Mouse (Mus musculus): ENCODE measurements around the gene Ralb. TPM values are rescaled to one million over a fixed set of nuclear protein-coding genes. Genes with fewer than 3 reads are reported as not detected.

Ralb gene
- polyA plus RNA-seq, 1 experiment, result 20.8 TPM

GRCm38 (mm10) chr1:119485825-119486224, 18.8 kb downstream of the Ralb start:
- TF ChIP-seq POLR2A (IDR thresholded peaks at IDR 0.05; ENCODE audit: extremely low read depth, insufficient read depth, low read length) (no peak), CTCF (IDR thresholded peaks at IDR 0.05; ENCODE audit: extremely low read depth, insufficient read depth, low read length) (no peak)
- Histone ChIP-seq H3K4me3 (ENCODE audit: insufficient read depth, low read length) (no peak overlapping the region), H3K4me1 (ENCODE audit: control insufficient read depth, insufficient read depth, low read length) (no peaks in the 10 kb centered on the region), H3K27ac (ENCODE audit: insufficient read depth, low read length) (no peak overlapping the region)

GRCm38 (mm10) chr1:119484457-119484856, 20.1 kb downstream of the Ralb start:
- TF ChIP-seq CTCF (IDR thresholded peaks at IDR 0.05; ENCODE audit: extremely low read depth, insufficient read depth, low read length) (peak; percentile 63), POLR2A (IDR thresholded peaks at IDR 0.05; ENCODE audit: extremely low read depth, insufficient read depth, low read length) (no peak)
- no peak overlapping the region for H3K27ac ChIP-seq (ENCODE audit: insufficient read depth, low read length)
- H3K4me1 ChIP-seq (ENCODE audit: control insufficient read depth, insufficient read depth, low read length), result no peaks in the 10 kb centered on the region
- no peak overlapping the region for H3K4me3 ChIP-seq (ENCODE audit: insufficient read depth, low read length)

GRCm38 (mm10) chr1:119482891-119483290, 21.7 kb downstream of the Ralb start:
- Histone ChIP-seq H3K4me1 (ENCODE audit: control insufficient read depth, insufficient read depth, low read length) (no peaks in the 10 kb centered on the region), H3K27ac (ENCODE audit: insufficient read depth, low read length) (no peak overlapping the region), H3K4me3 (ENCODE audit: insufficient read depth, low read length) (no peak overlapping the region)
- TF ChIP-seq CTCF (IDR thresholded peaks at IDR 0.05; ENCODE audit: extremely low read depth, insufficient read depth, low read length) (peak; percentile 55), POLR2A (IDR thresholded peaks at IDR 0.05; ENCODE audit: extremely low read depth, insufficient read depth, low read length) (no peak)

- TF ChIP-seq POLR2A (IDR thresholded peaks at IDR 0.05; ENCODE audit: extremely low read depth, insufficient read depth, low read length), result no peak
- peak; percentile 16; the same call in 1 of the 2 replicates for TF ChIP-seq CTCF (IDR thresholded peaks at IDR 0.05; ENCODE audit: extremely low read depth, insufficient read depth, low read length)
- Histone ChIP-seq H3K4me1 (ENCODE audit: control insufficient read depth, insufficient read depth, low read length) (no peaks in the 10 kb centered on the region), H3K4me3 (ENCODE audit: insufficient read depth, low read length) (no peak overlapping the region)
Measured at GRCm38 (mm10) chr1:119481205-119481932, 23.2 kb downstream of the Ralb start.

GRCm38 (mm10) chr1:119480678-119481077, 23.9 kb downstream of the Ralb start:
- TF ChIP-seq POLR2A (IDR thresholded peaks at IDR 0.05; ENCODE audit: extremely low read depth, insufficient read depth, low read length), result no peak
- no peak for TF ChIP-seq CTCF (IDR thresholded peaks at IDR 0.05; ENCODE audit: extremely low read depth, insufficient read depth, low read length)
- Histone ChIP-seq H3K4me3 (ENCODE audit: insufficient read depth, low read length) (no peak overlapping the region), H3K27ac (ENCODE audit: insufficient read depth, low read length) (no peak overlapping the region), H3K4me1 (ENCODE audit: control insufficient read depth, insufficient read depth, low read length) (no peaks in the 10 kb centered on the region)

More at GRCm38 (mm10) chr1:119481205-119481932, 23.2 kb downstream of the Ralb start:
- no peak overlapping the region for H3K27ac ChIP-seq (ENCODE audit: insufficient read depth, low read length)

GRCm38 (mm10) chr1:119479641-119480040, 25.0 kb downstream of the Ralb start:
- no peak overlapping the region for H3K4me3 ChIP-seq (ENCODE audit: insufficient read depth, low read length)
- H3K27ac ChIP-seq (ENCODE audit: insufficient read depth, low read length), result no peak overlapping the region
- no peaks in the 10 kb centered on the region for H3K4me1 ChIP-seq (ENCODE audit: control insufficient read depth, insufficient read depth, low read length)
- TF ChIP-seq POLR2A (IDR thresholded peaks at IDR 0.05; ENCODE audit: extremely low read depth, insufficient read depth, low read length) (no peak), CTCF (IDR thresholded peaks at IDR 0.05; ENCODE audit: extremely low read depth, insufficient read depth, low read length) (no peak)

- H3K4me1 ChIP-seq (ENCODE audit: control insufficient read depth, insufficient read depth, low read length), result no peaks in the 10 kb centered on the region
- H3K4me3 ChIP-seq (ENCODE audit: insufficient read depth, low read length), result no peak overlapping the region
- no peak for TF ChIP-seq POLR2A (IDR thresholded peaks at IDR 0.05; ENCODE audit: extremely low read depth, insufficient read depth, low read length)
- TF ChIP-seq CTCF (IDR thresholded peaks at IDR 0.05; ENCODE audit: extremely low read depth, insufficient read depth, low read length), result no peak
- no peak overlapping the region for H3K27ac ChIP-seq (ENCODE audit: insufficient read depth, low read length)
Measured at GRCm38 (mm10) chr1:119476905-119477353, 27.7 kb downstream of the Ralb start.

GRCm38 (mm10) chr1:119474671-119475070, 29.9 kb downstream of the Ralb start:
- Histone ChIP-seq H3K27ac (ENCODE audit: insufficient read depth, low read length) (no peak overlapping the region), H3K4me1 (ENCODE audit: control insufficient read depth, insufficient read depth, low read length) (no peaks in the 10 kb centered on the region), H3K4me3 (ENCODE audit: insufficient read depth, low read length) (no peak overlapping the region)
- TF ChIP-seq POLR2A (IDR thresholded peaks at IDR 0.05; ENCODE audit: extremely low read depth, insufficient read depth, low read length) (no peak), CTCF (IDR thresholded peaks at IDR 0.05; ENCODE audit: extremely low read depth, insufficient read depth, low read length) (no peak)

- no peak for TF ChIP-seq POLR2A (IDR thresholded peaks at IDR 0.05; ENCODE audit: extremely low read depth, insufficient read depth, low read length)
- no peak for TF ChIP-seq CTCF (IDR thresholded peaks at IDR 0.05; ENCODE audit: extremely low read depth, insufficient read depth, low read length)
- Histone ChIP-seq H3K27ac (ENCODE audit: insufficient read depth, low read length) (no peak overlapping the region), H3K4me3 (ENCODE audit: insufficient read depth, low read length) (no peak overlapping the region), H3K4me1 (ENCODE audit: control insufficient read depth, insufficient read depth, low read length) (no peaks in the 10 kb centered on the region)
Measured at GRCm38 (mm10) chr1:119472648-119473047, 31.9 kb downstream of the Ralb start.

GRCm38 (mm10) chr1:119471793-119472396, 32.7 kb downstream of the Ralb start:
- no peak overlapping the region for H3K4me3 ChIP-seq (ENCODE audit: insufficient read depth, low read length)
- no peak overlapping the region for H3K27ac ChIP-seq (ENCODE audit: insufficient read depth, low read length)
- TF ChIP-seq POLR2A (IDR thresholded peaks at IDR 0.05; ENCODE audit: extremely low read depth, insufficient read depth, low read length) (no peak), CTCF (IDR thresholded peaks at IDR 0.05; ENCODE audit: extremely low read depth, insufficient read depth, low read length) (no peak)
- H3K4me1 ChIP-seq (ENCODE audit: control insufficient read depth, insufficient read depth, low read length), result no peaks in the 10 kb centered on the region
